Mouse (Mus musculus) CH12F3 (cell line): ENCODE measurements around the gene Traf5.

Source experiments
- in situ Hi-C: fragments of 300-500 bp; cut with MboI; formaldehyde crosslinking; loops from 2 replicates; pipeline ENCODE4 v1.14.3; 2020; ENCODE audit warnings: low sequenced_read_pairs

Gene Traf5

DNA sequence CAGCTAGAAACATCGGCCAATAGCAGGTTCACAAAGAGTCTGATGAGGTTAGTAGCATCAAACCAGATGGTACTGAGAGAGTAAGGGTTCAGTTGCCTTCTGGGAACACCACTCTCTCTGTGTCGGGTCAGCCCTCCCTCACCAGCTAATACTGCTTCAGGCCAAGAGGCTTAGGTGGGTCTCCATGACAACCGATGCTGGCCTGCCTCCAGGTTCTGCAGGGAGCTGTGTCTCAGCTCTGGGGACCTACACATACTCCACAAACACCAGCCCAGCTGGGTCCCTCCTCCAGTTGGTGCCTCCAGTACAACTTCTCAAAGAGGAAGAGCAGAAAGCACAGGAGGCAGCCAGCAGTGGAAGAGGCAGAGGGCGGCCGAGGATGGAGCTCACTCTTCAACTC is 115.2 kb downstream of the Traf5 start, which contains the start of gene Rd3:
Gene Rd3 (plus strand): TSS at position 184 of the 400 bp plus-strand sequence.
- in situ Hi-C loops = no loop called here

GRCm38 (mm10) chr1:191974509-191975405 is 117.6 kb downstream of the Traf5 start:
- in situ Hi-C loops = no loop called here

DNA sequence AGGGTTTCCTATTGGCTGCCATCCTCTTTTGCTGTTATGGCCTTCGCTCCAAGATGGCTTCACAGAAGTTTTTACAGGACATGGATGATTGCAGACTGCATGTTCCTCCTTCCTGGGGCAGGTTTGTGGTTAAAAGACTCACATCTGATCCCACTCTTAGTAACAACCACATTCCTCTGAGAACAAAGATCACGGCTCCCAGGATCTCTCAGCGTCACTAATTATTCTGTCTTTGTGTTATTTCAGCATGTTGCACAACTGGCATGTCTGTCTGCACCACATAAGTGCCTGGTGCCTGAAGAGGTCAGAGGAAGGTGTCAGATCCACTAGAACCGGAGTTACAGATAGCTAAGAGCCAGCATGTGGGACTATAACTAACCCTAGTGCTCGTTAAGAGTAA is 122.4 kb downstream of the Traf5 start:
- in situ Hi-C loops = no loop called here

DNA sequence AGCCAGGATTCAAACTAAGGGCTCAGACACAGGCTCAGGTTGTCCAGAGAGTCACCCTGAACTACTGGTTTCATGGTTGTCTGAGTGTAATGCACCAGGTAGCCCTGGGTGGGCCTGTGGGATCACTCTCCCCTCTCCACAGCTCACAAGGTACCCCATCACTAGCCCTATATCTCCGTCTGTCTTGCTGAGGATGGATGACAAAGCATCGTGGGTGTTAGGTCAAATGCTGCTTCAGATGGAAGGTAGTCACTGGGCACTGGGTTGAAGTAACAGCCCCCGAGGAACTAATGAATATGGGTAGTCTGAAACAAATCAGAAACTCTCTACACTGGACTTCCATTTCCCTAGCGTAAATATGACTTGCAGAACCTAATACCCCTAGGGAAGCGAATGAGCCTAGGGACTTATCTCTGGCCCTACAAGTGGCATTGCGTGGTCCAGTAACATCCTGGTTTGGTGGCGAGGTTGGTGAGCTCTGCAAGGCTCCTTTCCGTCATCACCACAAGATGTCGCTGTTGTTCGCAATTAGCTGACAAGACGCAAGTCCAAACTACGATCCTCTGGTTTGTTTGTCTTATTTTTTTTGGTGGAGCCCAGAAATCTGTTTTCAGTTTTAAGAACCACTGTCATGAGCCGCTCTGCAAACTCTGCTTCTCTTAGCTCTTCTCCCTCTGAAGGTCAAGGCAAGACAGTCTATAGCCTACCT is 127.4 kb downstream of the Traf5 start:
- in situ Hi-C loops = no loop called here

GRCm38 (mm10) chr1:191963948-191964772 is 128.2 kb downstream of the Traf5 start:
- in situ Hi-C loops = no loop called here

DNA sequence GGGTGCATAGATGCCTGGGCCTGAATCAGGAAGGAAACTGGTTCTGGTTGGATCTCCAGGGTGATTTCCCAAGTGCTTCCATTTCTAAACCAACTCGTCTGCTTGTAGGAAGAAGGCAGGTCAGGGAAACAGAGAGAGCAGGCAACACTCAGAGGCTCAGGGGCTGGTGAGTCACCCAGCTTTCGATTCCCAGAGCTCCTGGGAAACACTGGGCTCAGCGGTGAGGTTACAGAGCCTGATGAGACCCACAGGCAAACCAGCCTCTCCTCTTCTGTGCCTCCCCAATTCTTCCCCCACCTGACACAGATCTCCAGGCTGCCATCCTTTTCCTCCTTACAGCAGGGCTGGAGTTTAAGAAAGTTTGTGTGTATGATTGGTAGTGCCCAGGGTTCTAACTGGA is 128.9 kb downstream of the Traf5 start:
- in situ Hi-C loops = no loop called here

DNA sequence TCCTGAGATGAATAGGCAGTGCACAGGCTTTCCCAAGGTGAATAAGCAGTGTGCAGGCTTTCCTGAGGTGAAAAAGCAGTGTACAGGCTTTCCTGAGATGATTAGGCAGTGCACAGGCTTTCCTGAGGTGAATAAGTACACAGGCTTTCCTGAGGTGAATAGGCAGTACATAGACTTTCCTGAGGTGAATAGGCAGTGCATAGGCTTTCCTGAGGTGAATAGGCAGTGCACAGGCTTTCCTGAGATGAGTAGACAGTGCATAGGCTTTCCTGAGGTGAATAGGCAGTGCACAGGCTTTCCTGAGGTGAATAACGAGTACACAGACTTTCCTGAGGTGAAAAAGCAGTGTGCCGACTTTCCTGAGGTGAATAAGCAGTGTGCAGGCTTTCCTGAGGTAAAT is 131.4 kb downstream of the Traf5 start:
- in situ Hi-C loops = no loop called here

GRCm38 (mm10) chr1:191957321-191957720 is 135.0 kb downstream of the Traf5 start:
- in situ Hi-C loops = no loop called here

- in situ Hi-C loops = no loop called here
These were observed 135.5 kb downstream of the Traf5 start for GRCm38 (mm10) chr1:191956871-191957270.

GRCm38 (mm10) chr1:191956261-191956660 is 136.1 kb downstream of the Traf5 start:
- in situ Hi-C loops = no loop called here

DNA sequence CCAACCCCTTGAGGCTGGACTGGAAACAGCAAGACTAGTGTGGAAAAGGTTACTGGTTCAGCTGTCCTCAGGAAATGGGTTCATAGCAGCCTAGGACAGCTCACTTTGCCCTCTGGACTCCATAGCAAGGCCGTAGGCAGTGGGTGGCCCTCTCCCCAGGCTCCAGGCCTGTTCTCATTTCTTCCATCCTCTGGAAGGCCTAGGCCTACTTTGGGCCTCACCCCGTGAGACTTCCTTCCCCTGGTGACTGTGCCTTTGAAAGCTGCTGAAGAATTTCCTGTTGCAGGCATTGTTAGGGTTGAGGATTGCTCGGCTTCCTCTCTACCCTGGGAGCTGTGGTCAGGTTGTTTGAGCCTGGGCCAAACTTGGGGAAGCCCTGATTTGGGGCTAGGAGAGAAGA is 137.3 kb downstream of the Traf5 start:
- in situ Hi-C loops = no loop called here

- in situ Hi-C loops = no loop called here
These were observed 139.5 kb downstream of the Traf5 start for GRCm38 (mm10) chr1:191952733-191953335.

GRCm38 (mm10) chr1:191950611-191951010 is 141.7 kb downstream of the Traf5 start:
- in situ Hi-C loops = no loop called here

GRCm38 (mm10) chr1:191948600-191948999 is 143.8 kb downstream of the Traf5 start:
- in situ Hi-C loops = no loop called here

DNA sequence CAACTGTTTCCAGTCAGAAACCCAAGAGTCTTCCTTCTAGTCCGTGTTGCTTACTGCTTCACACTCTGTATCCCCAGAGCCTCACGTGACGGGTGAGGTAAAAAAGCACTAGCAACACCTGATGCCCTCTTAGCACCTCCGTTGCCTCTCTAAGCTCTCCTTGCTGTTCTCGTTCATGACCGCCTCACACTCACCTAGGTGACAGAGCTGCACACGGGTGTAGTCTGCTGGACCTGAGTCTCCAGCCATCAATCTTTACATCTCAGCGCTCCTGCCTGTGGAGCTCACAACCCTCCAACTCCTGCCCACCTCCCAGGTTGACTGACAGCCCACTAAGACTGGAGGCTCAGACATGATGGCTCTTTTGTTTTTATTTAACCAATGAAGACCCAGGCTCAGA is 144.6 kb downstream of the Traf5 start:
- in situ Hi-C loops = no loop called here
